Mouse (Mus musculus) neural tube, embryonic 14.5 days (tissue): ENCODE measurements at regions not wholly inside any gene's neighbourhood (a gene's known extent, or its start where the extent isn't known, plus 50 kb on each side); places are given as distances from the start of the nearest gene placed in this dataset.

ENCODE experiments used
- ATAC-seq: fragments of 200-750 bp; cut with Nextera tagmentation; 2 replicates; pipeline ENCODE4 v1.8.0; 2017; ENCODE audit warnings: low read depth, mild to moderate bottlenecking, moderate TSS enrichment, moderate library complexity
- H3K27ac ChIP-seq: fragments of 300-500 bp; sonication (generic); 2 replicates; pipeline ENCODE4 v1.5.1; 2014; ENCODE audit warnings: low read depth, mild to moderate bottlenecking, control low read depth, low read length, moderate library complexity, mixed read lengths
- H3K27me3 ChIP-seq: fragments of 300-500 bp; sonication (generic); 2 replicates; pipeline ENCODE4 v1.6.1; 2014; ENCODE audit warnings: low read length; ENCODE audit not compliant: control insufficient read depth, insufficient read depth
- H3K36me3 ChIP-seq: fragments of 300-500 bp; sonication (generic); 2 replicates; pipeline ENCODE4 v1.6.1; 2014; ENCODE audit warnings: low read length, mixed read lengths; ENCODE audit not compliant: control insufficient read depth, insufficient read depth
- H3K4me1 ChIP-seq: fragments of 300-500 bp; sonication (generic); 2 replicates; pipeline ENCODE4 v1.6.1; 2014; ENCODE audit warnings: low read length; ENCODE audit not compliant: control insufficient read depth, insufficient read depth
- H3K4me2 ChIP-seq: fragments of 300-500 bp; sonication (generic); 2 replicates; pipeline ENCODE4 v1.6.1; 2014; ENCODE audit warnings: mild to moderate bottlenecking, low read depth, low read length, control low read depth
- H3K4me3 ChIP-seq: fragments of 300-500 bp; sonication (generic); 2 replicates; pipeline ENCODE4 v1.5.1; 2014; ENCODE audit warnings: low read depth, low read length, control low read depth, mixed read lengths
- H3K9ac ChIP-seq: fragments of 300-500 bp; sonication (generic); replicated peaks from 2 replicates; pipeline ENCODE4 v1.6.1; 2014; ENCODE audit warnings: low read depth, mild to moderate bottlenecking, control low read depth, low read length, mixed read lengths
- H3K9me3 ChIP-seq: fragments of 300-500 bp; sonication (generic); 2 replicates; pipeline ENCODE4 v1.6.1; 2016; ENCODE audit warnings: low read length; ENCODE audit not compliant: control insufficient read depth
- WGBS: fragments of 180-500 bp; shearing (Covaris S2); extraction: QIAGEN DNeasy Blood & Tissue Kit; methylation state at CpG from one replicate; pipeline ENCODE4 v1.1.7; 2014; 5-methylcytosine and 5-hydroxymethylcytosine counted together

GRCm38 (mm10) chr12:12062215-12062614 lies 199.7 kb upstream of the Fam49a start:
- H3K4me2 ChIP-seq = no peak overlapping the region
- H3K27ac ChIP-seq = no peak overlapping the region
- H3K36me3 ChIP-seq = no peaks in the 10 kb centered on the region
- H3K9ac ChIP-seq = no peak overlapping the region
- H3K27me3 ChIP-seq = no peaks in the 10 kb centered on the region
- no peaks in the 10 kb centered on the region for H3K9me3 ChIP-seq
- WGBS = 85% methylated on average over 4 of the region's 4 CpGs
- ATAC-seq = no peak
- no peak overlapping the region for H3K4me3 ChIP-seq
- H3K4me1 ChIP-seq = no peaks in the 10 kb centered on the region

- Histone ChIP-seq H3K4me3 (no peak overlapping the region), H3K27me3 (no peaks in the 10 kb centered on the region), H3K9ac (no peak overlapping the region), H3K9me3 (no peaks in the 10 kb centered on the region), H3K36me3 (no peaks in the 10 kb centered on the region), H3K4me1 (no peaks in the 10 kb centered on the region), H3K4me2 (no peak overlapping the region), H3K27ac (no peak overlapping the region)
- peak; percentile 76; the same call in 1 of the 2 replicates for ATAC-seq
- WGBS = 35% methylated on average over 1 of the region's 1 CpGs
Observed at GRCm38 (mm10) chr12:12063910-12064309, 198.0 kb upstream of the Fam49a start.

DNA sequence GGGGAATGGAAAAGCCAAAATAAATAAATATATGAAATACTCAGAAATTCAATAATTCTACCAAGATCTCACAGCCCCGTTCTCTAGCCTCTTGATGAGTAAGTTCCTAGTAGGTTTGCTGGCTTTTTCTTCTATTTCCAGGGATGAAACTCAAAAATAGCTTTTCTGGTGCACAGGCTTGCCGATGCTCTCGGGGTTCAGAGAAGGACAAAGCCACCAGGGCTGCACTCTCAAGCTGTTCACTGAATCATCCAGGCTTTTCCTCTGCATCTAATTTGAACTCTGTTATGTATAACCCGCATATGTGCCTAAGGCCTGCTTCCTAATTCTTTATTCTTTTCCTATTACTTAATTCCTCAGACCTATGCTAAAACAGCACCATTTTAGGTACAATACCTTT lies 197.5 kb upstream of the Fam49a start:
- Histone ChIP-seq H3K27me3 (no peaks in the 10 kb centered on the region), H3K36me3 (no peaks in the 10 kb centered on the region), H3K4me2 (no peak overlapping the region), H3K4me1 (no peaks in the 10 kb centered on the region), H3K9me3 (no peaks in the 10 kb centered on the region), H3K27ac (no peak overlapping the region), H3K4me3 (no peak overlapping the region), H3K9ac (no peak overlapping the region)
- no peak for ATAC-seq
- WGBS = 82% methylated on average over 4 of the region's 4 CpGs

- H3K36me3 ChIP-seq = no peaks in the 10 kb centered on the region
- H3K4me1 ChIP-seq = no peaks in the 10 kb centered on the region
- no peak for ATAC-seq
- H3K27ac ChIP-seq = no peak overlapping the region
- H3K9ac ChIP-seq = no peak overlapping the region
- H3K4me3 ChIP-seq = no peak overlapping the region
- H3K27me3 ChIP-seq = no peaks in the 10 kb centered on the region
- 69% methylated on average over 2 of the region's 2 CpGs for WGBS
- H3K4me2 ChIP-seq = no peak overlapping the region
- no peaks in the 10 kb centered on the region for H3K9me3 ChIP-seq
Observed at GRCm38 (mm10) chr12:12088338-12088737, 173.6 kb upstream of the Fam49a start.
